Mouse (Mus musculus) brain, embryonic 14.5 days (tissue): ENCODE data around the gene Fam169a.

ENCODE experiments used
- CTCF ChIP-seq: fragments of 200-500 bp; IDR thresholded peaks from 2 replicates; pipeline ENCODE4 v1.5.1; 2012; ENCODE audit warnings: inconsistent platforms, mild to moderate bottlenecking, moderate library complexity, borderline replicate concordance; ENCODE audit not compliant: insufficient read depth, insufficient read length; ENCODE audit errors: extremely low read depth
- POLR2A ChIP-seq: fragments of 200-500 bp; IDR thresholded peaks from 2 replicates; pipeline ENCODE4 v1.6.1; 2012; ENCODE audit warnings: mild to moderate bottlenecking, inconsistent platforms, borderline replicate concordance; ENCODE audit not compliant: poor library complexity, insufficient read depth, insufficient read length, severe bottlenecking; ENCODE audit errors: extremely low read depth

DNA sequence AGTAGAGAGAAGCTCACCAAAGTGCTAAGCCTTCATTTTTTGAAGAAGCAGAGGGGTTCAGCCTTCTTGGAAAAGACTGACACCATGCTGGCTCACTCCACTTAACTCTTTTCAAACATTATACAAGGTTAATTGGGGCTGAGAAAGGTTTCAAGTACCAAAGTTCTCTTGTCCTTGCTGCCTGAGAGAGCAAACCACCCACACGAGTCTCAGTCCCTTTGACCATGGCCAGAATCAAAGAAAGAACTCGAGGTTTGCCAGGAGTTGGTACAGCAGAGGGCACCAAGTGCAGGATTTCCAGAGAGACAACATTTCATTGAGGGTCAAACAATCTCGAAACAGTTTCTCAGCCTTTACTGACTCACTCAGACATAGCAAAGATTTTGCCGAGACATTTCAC is 42.0 kb downstream of the Fam169a start:
- no peak for TF ChIP-seq CTCF
- no peak for TF ChIP-seq POLR2A
